Mouse (Mus musculus): ENCODE measurements around the gene Tsen34.
"Not testable (repeated sequence)": the region's sequence is repeated elsewhere in the genome, so short reads cannot be mapped to it uniquely, and the experiment has no call there.

DNA sequence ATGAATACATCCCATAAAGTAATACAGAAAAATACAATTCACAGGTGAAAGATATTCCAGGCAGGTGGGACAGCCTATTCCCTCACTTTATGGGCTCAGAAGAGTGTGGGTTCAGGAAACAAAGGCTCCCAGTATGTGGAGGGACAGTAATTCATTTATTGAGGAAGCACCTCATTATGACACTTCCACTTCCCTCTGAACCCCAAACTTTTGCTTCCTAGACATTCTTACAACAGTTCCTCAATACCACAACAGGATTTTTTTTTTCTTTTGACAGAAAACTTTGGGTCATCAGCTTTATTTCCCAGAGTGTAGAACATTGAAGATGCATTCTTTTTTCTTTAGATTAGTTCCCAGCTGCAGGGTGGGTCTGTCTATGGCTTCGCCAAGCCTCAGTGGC, 40.0 kb downstream of the Tsen34 start:
- TF ChIP-seq POLR2A (IDR thresholded peaks at IDR 0.05; ENCODE audit: control insufficient read depth in 1 of 2, insufficient read depth in 1 of 2, low read depth in 1 of 2, low read length in 2 of 2, poor library complexity in 1 of 2); CTCF (IDR thresholded peaks at IDR 0.05 in 2 of 3, conservative IDR thresholded peaks at IDR 0.05 in 1 of 3; ENCODE audit: control insufficient read depth in 1 of 3, insufficient read depth in 1 of 3, low read depth in 2 of 3, low read length in 3 of 3, poor library complexity in 1 of 3, severe bottlenecking in 1 of 3); GATA1 (IDR thresholded peaks at IDR 0.05; ENCODE audit: low read depth, low read length); EP300 (IDR thresholded peaks at IDR 0.05; ENCODE audit: low read depth in 1 of 2, low read length in 2 of 2): not testable (repeated sequence)

Data from MEL (cell line).